Mouse (Mus musculus): ENCODE data around the gene Ccdc18. TPM values are rescaled to one million over a fixed set of nuclear protein-coding genes. Genes with fewer than 3 reads are reported as not detected.
"Not testable (repeated sequence)": the region's sequence is repeated elsewhere in the genome, so short reads cannot be mapped to it uniquely, and the experiment has no call there.

Gene Ccdc18
- polyA plus RNA-seq, 1 experiment from 2014 or later: 10.7 TPM

DNA sequence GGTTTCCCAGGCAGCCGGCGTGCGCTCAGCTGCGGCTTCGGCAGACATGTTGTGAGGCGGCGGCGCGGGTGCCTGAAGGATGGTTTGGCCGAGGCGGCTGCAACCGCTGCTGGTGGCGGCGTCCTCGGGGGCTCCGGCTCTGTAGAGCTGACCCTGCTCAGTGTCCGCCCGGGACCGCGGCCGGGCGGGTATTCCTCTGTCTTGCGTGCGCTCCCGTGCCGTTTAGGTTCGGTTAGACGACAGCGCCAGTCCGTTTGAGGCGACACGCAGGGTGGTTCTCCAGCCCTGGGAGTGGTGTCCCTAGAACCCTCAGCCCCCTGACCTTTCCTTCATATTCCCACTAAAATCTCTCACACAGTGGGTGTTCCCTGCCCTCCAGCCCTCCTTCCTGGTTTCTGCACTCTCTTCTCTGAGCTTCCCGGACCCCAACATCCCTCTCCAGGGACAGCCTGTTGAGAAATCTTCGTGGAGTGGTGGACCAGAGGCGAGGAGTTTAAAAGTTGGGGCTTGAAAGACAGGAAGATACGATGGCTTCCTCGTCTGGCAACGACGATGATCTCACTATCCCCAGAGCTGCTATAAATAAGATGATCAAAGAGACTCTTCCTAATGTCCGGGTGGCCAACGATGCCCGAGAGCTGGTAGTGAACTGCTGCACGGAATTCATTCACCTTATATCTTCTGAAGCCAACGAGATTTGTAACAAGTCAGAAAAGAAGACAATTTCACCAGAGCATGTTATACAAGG is 136.6 kb downstream of the Ccdc18 start:
- WGBS: under 1% methylated on average over 44 of the region's 44 CpGs
- peak overlapping the region; percentile 96 for H3K4me3 ChIP-seq (ENCODE audit: low read length)
- H3K9me3 ChIP-seq (ENCODE audit: control insufficient read depth, low read length): no peaks in the 10 kb centered on the region
- H3K27ac ChIP-seq (ENCODE audit: low read depth, low read length): peak overlapping the region; percentile 84
- peak; percentile 71 for ATAC-seq (ENCODE audit: low FRiP score, low TSS enrichment)
- peaks cover 10% of the 10 kb centered on the region for H3K4me1 ChIP-seq (ENCODE audit: control insufficient read depth, insufficient read depth, low read length)
- peaks cover 7% of the 10 kb centered on the region; the same call in 1 of the 2 replicates for H3K36me3 ChIP-seq (ENCODE audit: control insufficient read depth, insufficient read depth, low read length)
- H3K4me2 ChIP-seq (replicated peaks; ENCODE audit: low read depth, low read length): peak overlapping the region; percentile 52
- peak overlapping the region; percentile 95 for H3K9ac ChIP-seq (ENCODE audit: low read depth, low read length)
- no peaks in the 10 kb centered on the region for H3K27me3 ChIP-seq (ENCODE audit: control insufficient read depth, insufficient read depth, low read length)

DNA sequence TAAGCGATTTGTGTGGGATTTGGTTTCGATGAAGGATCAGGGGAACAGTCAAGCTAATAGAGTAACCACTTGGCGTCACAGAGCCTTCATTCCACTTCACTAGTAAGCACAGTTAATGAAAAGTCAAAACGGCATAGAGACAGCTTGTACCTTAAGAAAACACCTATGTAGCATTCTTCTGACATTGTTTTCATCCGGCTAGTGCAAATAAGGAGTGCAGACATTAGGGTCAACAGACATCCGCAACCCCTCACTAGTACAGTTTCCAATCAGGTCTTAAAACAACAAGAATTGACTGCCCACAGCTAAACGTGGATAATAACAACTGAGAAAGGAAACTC is 137.1 kb downstream of the Ccdc18 start:
- Histone ChIP-seq H3K4me3 (ENCODE audit: low read length) (peak overlapping the region; percentile 96), H3K27me3 (ENCODE audit: control insufficient read depth, insufficient read depth, low read length) (no peaks in the 10 kb centered on the region), H3K4me2 (replicated peaks; ENCODE audit: low read depth, low read length) (peak overlapping the region; percentile 52), H3K9me3 (ENCODE audit: control insufficient read depth, low read length) (no peaks in the 10 kb centered on the region), H3K27ac (ENCODE audit: low read depth, low read length) (no peak overlapping the region), H3K4me1 (ENCODE audit: control insufficient read depth, insufficient read depth, low read length) (peaks cover 10% of the 10 kb centered on the region), H3K9ac (ENCODE audit: low read depth, low read length) (peak overlapping the region; percentile 95), H3K36me3 (ENCODE audit: control insufficient read depth, insufficient read depth, low read length) (peaks cover 7% of the 10 kb centered on the region; the same call in 1 of the 2 replicates)
- WGBS: 6% methylated on average over 7 of the region's 7 CpGs
- ATAC-seq (ENCODE audit: low FRiP score, low TSS enrichment): no peak

GRCm38 (mm10) chr5:108270415-108270814 is 137.7 kb downstream of the Ccdc18 start:
- no peaks in the 10 kb centered on the region for H3K27me3 ChIP-seq (ENCODE audit: control insufficient read depth, insufficient read depth, low read length)
- no peak for ATAC-seq (ENCODE audit: low FRiP score, low TSS enrichment)
- H3K9ac ChIP-seq (ENCODE audit: low read depth, low read length): peak overlapping the region; percentile 95; the same call in 1 of the 2 replicates
- H3K4me3 ChIP-seq (ENCODE audit: low read length): peak overlapping the region; percentile 96
- H3K27ac ChIP-seq (ENCODE audit: low read depth, low read length): no peak overlapping the region
- no peaks in the 10 kb centered on the region for H3K9me3 ChIP-seq (ENCODE audit: control insufficient read depth, low read length)
- peaks cover 7% of the 10 kb centered on the region; the same call in 1 of the 2 replicates for H3K36me3 ChIP-seq (ENCODE audit: control insufficient read depth, insufficient read depth, low read length)
- WGBS: 38% methylated on average over 9 of the region's 9 CpGs
- H3K4me1 ChIP-seq (ENCODE audit: control insufficient read depth, insufficient read depth, low read length): peaks cover 10% of the 10 kb centered on the region
- peak overlapping the region; percentile 52 for H3K4me2 ChIP-seq (replicated peaks; ENCODE audit: low read depth, low read length)

- ATAC-seq (ENCODE audit: low FRiP score, low TSS enrichment); H3K27me3 ChIP-seq (ENCODE audit: control insufficient read depth, insufficient read depth, low read length); H3K27ac ChIP-seq (ENCODE audit: low read depth, low read length); H3K9ac ChIP-seq (ENCODE audit: low read depth, low read length); H3K4me1 ChIP-seq (ENCODE audit: control insufficient read depth, insufficient read depth, low read length); H3K9me3 ChIP-seq (ENCODE audit: control insufficient read depth, low read length); H3K4me3 ChIP-seq (ENCODE audit: low read length): not testable (repeated sequence)
- Histone ChIP-seq H3K4me2 (replicated peaks; ENCODE audit: low read depth, low read length) (peak overlapping the region; percentile 52; the same call in 1 of the 2 replicates), H3K36me3 (ENCODE audit: control insufficient read depth, insufficient read depth, low read length) (peaks cover 12% of the 10 kb centered on the region; the same call in 1 of the 2 replicates)
- 91% methylated on average over 6 of the region's 6 CpGs for WGBS
Observed at GRCm38 (mm10) chr5:108271345-108271744, 138.7 kb downstream of the Ccdc18 start.

Other genes starting within 250 kb of the Ccdc18 start
- gene Rpl5, start 232.4 kb upstream of the Ccdc18 start, polyA plus RNA-seq (2014; fragmentation: Nextera tagmentation; extraction: Ambion mirVana): 85.7 and 92.5 TPM in 2 replicates
- gene Fam69a, start 145.8 kb upstream of the Ccdc18 start, polyA plus RNA-seq (2014; fragmentation: Nextera tagmentation; extraction: Ambion mirVana): 18.3 and 22.0 TPM in 2 replicates
- gene Mtf2, start 67.2 kb upstream of the Ccdc18 start, polyA plus RNA-seq (2014; fragmentation: Nextera tagmentation; extraction: Ambion mirVana): 88.3 and 103 TPM in 2 replicates
- gene Tmed5, start 255 bp upstream of the Ccdc18 start, polyA plus RNA-seq (2014; fragmentation: Nextera tagmentation; extraction: Ambion mirVana): 40.1 and 43.2 TPM in 2 replicates
- gene Dr1, start 136.0 kb downstream of the Ccdc18 start, polyA plus RNA-seq (2014; fragmentation: Nextera tagmentation; extraction: Ambion mirVana): 37.2 and 49.9 TPM in 2 replicates
- gene Pigg, start 179.7 kb downstream of the Ccdc18 start, polyA plus RNA-seq (2014; fragmentation: Nextera tagmentation; extraction: Ambion mirVana): 2.5 and 3.1 TPM in 2 replicates
- not detected in 2 replicates for gene Gm42517, start 235.0 kb downstream of the Ccdc18 start, polyA plus RNA-seq (2014; fragmentation: Nextera tagmentation; extraction: Ambion mirVana)